Mouse (Mus musculus) hindbrain, embryonic 10.5 days (tissue): Measurements from ENCODE around the gene Myo1g. TPM values are rescaled to one million over a fixed set of nuclear protein-coding genes. Genes with fewer than 3 reads are reported as not detected.

ENCODE experiments used
- DNase-seq: peaks from one replicate; pipeline ENCODE4 v3.0.0-alpha.2; 2017; ENCODE audit warnings: low spot score
- H3K27ac ChIP-seq: fragments of 300-500 bp; sonication (generic); 2 replicates; pipeline ENCODE4 v1.5.1; 2016; ENCODE audit warnings: mild to moderate bottlenecking, moderate library complexity
- H3K27me3 ChIP-seq: fragments of 300-500 bp; sonication (generic); 2 replicates; pipeline ENCODE4 v1.6.1; 2016; ENCODE audit warnings: mild to moderate bottlenecking; ENCODE audit not compliant: poor library complexity, insufficient read depth, severe bottlenecking
- H3K36me3 ChIP-seq: fragments of 300-500 bp; sonication (generic); 2 replicates; pipeline ENCODE4 v1.6.1; 2016; ENCODE audit warnings: mild to moderate bottlenecking, moderate library complexity
- H3K4me1 ChIP-seq: fragments of 300-500 bp; sonication (generic); replicated peaks from 2 replicates; pipeline ENCODE4 v1.6.1; 2016; ENCODE audit warnings: mild to moderate bottlenecking
- H3K4me3 ChIP-seq: fragments of 300-500 bp; sonication (generic); 2 replicates; pipeline ENCODE4 v1.5.1; 2016; ENCODE audit warnings: mild to moderate bottlenecking, moderate library complexity
- H3K9me3 ChIP-seq: fragments of 300-500 bp; sonication (generic); 2 replicates; pipeline ENCODE4 v1.6.1; 2016; ENCODE audit warnings: mild to moderate bottlenecking, moderate library complexity
- WGBS: fragments of 180-500 bp; shearing (Covaris S2); methylation state at CpG from one replicate; pipeline ENCODE4 v1.1.7; 2016; 5-methylcytosine and 5-hydroxymethylcytosine counted together
- polyA plus RNA-seq: library from polyadenylated mRNA; unstranded; fragments of >200 nt; fragmentation: Nextera tagmentation; extraction: Ambion mirVana; gene quantifications from 2 replicates; pipeline ENCODE4 v1.2.1, GENCODE M21; 2016

Gene Myo1g
- polyA plus RNA-seq, 1 experiment from 2014 or later, result 1.1 TPM

DNA sequence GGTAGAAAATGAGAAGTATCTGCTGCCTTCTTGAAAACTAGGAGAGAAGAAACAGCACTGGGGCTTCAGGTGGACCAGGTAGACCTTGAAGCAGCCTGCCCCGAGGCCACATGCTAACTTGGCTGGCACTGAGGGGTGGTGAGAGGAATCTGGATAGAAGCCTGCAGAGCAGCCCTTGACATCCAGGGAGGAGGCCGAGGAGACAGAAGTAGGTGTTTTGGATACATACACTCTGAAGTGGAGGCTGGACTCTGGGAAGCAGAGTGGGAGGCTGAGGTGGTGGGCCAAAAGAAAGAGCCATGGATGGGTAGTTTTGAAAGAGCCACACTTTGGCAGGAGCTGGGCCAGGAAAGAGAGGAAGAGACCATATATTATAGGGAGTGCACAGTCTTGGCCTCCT, 41.5 kb downstream of the Myo1g start:
- WGBS, result 85% methylated on average over 2 of the region's 2 CpGs
- Histone ChIP-seq H3K9me3 (no peaks in the 10 kb centered on the region), H3K36me3 (peaks cover 2% of the 10 kb centered on the region; the same call in 1 of the 2 replicates), H3K27ac (no peak overlapping the region), H3K27me3 (no peaks in the 10 kb centered on the region), H3K4me3 (no peak overlapping the region), H3K4me1 (peaks cover 7% of the 10 kb centered on the region)
- DNase-seq, result no peak

DNA sequence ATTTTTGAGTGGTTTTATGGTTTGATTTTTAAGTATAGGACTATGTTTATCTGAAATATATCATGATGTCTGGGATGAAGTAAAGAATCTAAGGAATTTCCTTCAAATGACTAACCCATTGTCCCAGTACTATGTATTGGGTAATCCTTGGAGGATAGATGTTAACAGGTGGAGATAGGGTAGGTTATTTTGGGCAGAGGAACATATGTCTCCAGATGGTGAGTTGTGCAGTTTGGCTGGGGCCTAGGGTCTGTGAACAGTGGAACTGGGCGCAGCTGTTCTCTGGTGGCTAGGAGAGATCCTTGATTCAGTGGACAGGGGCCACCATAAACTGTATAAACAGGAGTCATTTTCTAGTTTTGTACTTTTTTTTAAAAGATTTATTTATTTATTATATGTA, 43.4 kb downstream of the Myo1g start:
- 100% methylated on average over 1 of the region's 1 CpGs for WGBS
- Histone ChIP-seq H3K4me1 (peaks cover 25% of the 10 kb centered on the region), H3K27me3 (no peaks in the 10 kb centered on the region), H3K4me3 (no peak overlapping the region), H3K27ac (no peak overlapping the region), H3K9me3 (no peaks in the 10 kb centered on the region), H3K36me3 (peaks cover 16% of the 10 kb centered on the region)
- no peak for DNase-seq

DNA sequence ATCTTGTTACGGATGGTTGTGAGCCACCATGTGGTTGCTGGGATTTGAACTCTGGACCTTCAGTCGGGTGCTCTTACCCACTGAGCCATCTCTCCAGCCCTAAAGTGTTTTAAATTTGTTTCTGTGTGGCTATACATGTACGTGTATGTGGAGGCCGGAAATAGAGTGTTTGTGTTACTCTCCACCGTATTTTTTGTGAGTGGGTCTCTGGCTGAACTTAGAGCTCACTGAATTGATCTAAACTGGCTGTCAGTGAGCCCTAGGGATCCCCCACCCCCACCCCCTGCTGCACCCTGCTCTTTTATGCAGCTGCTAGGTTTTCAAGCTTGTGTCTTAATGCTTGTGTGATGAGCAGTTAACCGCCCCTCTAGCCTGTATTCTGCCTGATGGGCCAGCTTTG, 43.9 kb downstream of the Myo1g start:
- Histone ChIP-seq H3K27ac (no peak overlapping the region), H3K4me1 (peaks cover 30% of the 10 kb centered on the region), H3K4me3 (no peak overlapping the region), H3K27me3 (no peaks in the 10 kb centered on the region), H3K36me3 (peaks cover 17% of the 10 kb centered on the region), H3K9me3 (no peaks in the 10 kb centered on the region)
- DNase-seq, result no peak
- WGBS, result 76% methylated on average over 6 of the region's 6 CpGs

DNA sequence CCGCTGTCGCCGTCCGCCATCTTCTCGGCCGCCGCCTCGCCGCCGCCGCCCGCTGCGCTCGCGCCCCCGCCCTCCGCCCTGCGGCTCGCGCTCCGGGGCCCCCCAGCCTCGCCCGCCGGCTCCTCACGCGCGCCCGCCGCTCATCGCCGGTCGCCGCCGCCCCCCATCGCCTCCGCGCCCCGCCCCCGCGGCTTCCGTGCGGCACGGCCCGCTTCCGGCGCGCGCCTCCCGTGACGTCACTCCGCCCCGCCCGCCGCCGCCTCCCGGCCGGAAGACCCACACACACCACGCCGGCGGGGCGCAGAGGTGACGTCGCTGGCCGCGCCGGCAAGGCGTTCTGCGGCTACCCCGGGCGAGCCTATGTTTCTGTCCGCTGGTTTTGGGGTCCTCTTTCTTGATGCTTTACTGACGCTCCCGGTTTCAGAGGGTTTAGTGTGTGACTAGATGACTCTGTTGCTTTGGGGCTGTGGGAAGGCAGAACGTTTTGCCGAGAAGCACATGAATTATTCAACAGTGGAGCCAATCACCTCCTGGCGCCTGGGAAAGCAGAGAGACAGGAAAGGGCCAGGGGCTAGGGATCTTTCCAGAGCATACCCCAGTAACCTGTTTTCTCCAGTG, 44.8 kb downstream of the Myo1g start, which contains the start of gene Purb:
Gene Purb, minus strand, starts transcription at position 51 of the 618 bp plus-strand sequence.
- peak within 1 kb of the TSS; percentile 96 for H3K27ac ChIP-seq
- 3% methylated on average over 61 of the region's 76 CpGs for WGBS
- no peaks in the 10 kb centered on the region for H3K27me3 ChIP-seq
- peak; percentile 88 for DNase-seq
- H3K4me1 ChIP-seq, result peaks cover 39% of the 10 kb centered on the region
- H3K9me3 ChIP-seq, result no peaks in the 10 kb centered on the region
- peak within 1 kb of the TSS; percentile 97 for H3K4me3 ChIP-seq
- peaks cover 24% of the 10 kb centered on the region for H3K36me3 ChIP-seq

DNA sequence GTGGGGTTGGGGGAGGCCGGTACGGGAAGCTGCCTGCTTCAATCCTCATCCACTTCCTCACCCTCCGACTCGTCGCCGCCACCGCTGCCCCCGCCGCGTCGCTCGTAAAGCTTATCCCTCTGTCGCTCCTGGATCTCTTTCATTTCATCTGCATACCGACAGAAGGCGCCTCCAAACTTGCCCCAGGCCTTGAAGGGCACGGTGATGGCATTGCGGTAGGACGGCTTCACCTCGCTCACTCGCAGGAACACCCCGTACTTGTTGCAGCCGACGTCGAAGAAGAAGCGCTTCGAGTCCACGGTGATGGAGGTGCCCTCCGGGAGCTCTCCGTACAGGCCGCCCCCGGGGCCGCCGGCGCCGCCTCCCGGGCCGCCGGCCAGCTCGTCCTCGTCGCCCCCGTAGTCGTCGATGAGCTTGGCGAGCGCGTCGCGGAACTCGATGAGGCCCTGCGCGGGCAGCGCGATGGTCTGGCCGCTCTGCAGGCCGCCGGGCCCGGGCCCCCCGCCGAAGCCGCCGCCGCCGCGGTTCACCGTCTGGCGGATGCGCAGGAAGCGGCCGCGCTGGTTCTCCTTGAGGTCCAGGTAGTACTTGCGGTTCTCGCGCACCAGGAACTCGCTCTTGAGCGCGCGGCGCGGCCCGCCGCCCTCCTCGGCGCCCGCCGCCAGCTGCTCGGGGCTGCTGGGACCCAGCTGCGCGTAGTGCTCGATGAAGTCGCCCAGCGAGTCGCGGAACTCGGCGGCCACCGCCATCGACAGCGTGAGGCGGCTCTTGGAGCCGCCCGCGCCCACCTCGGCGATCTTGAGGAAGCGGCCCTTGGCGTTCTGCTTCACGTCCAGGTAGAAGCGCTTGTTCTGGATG, 45.7 kb downstream of the Myo1g start:
- Histone ChIP-seq H3K36me3 (peaks cover 32% of the 10 kb centered on the region), H3K9me3 (no peaks in the 10 kb centered on the region), H3K27me3 (no peaks in the 10 kb centered on the region), H3K27ac (peak overlapping the region; percentile 96), H3K4me1 (peaks cover 48% of the 10 kb centered on the region), H3K4me3 (peak overlapping the region; percentile 97)
- under 1% methylated on average over 109 of the region's 109 CpGs for WGBS
- peak; percentile 70 for DNase-seq

DNA sequence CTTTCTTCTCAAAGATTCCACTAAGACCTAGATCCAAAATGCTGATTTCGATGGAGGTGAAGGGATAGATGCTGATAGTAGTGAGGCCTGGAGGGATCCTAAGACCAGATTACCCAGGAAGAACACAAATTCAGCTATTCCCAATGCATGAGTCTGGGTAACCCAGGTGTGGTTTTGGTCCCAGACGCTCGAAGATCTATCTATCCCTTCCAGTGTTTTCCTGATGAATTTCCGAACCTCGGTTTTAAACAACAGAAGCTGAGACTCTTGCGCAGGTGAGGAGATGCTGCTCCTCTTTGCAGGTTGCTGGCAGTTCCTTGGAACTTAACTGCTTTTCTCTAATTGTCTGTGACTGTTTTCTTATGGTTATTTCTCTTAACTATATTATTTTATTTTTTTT, 46.4 kb downstream of the Myo1g start:
- H3K27ac ChIP-seq, result peak overlapping the region; percentile 96
- WGBS, result 47% methylated on average over 6 of the region's 6 CpGs
- H3K4me3 ChIP-seq, result peak overlapping the region; percentile 97
- H3K36me3 ChIP-seq, result peaks cover 36% of the 10 kb centered on the region
- no peaks in the 10 kb centered on the region for H3K9me3 ChIP-seq
- peaks cover 53% of the 10 kb centered on the region for H3K4me1 ChIP-seq
- no peak for DNase-seq
- H3K27me3 ChIP-seq, result no peaks in the 10 kb centered on the region

DNA sequence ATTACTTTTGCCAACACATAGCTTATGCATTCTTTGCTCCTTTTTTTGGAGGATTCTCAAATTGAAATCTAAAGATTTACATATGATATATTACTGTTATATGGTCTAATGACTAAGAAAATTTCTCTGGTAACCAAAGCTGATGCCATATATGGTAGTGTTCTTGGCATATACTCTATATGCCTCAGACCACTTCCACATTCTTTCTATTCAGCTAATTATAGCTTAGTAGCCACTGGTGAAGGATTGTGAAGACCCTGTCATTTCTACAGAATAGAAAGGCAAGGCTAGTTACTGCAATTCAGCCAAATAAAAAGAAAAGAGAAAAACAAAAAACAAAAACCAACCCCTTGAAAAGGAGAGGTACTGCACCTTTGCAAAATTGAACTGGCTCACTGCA, 48.7 kb downstream of the Myo1g start:
- DNase-seq, result no peak

DNA sequence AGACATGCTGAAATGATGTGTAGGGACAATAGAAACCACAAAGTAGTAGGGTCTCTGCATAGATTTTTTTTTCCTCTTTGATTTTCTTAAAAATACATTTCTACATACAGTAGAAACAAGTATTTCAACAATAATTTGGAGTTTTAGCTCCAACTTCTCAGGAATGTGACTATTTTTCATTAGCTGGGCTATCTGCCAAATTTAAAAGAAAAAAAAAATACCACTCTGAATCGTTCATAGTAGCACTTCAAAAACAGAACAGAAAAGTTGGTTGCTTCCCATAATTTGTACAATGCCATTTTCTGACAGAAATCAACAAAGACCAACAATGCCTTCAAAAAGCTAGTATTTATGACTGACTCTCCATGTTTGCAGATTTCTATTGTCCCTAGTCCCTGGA, 49.3 kb downstream of the Myo1g start:
- Histone ChIP-seq H3K9me3 (no peaks in the 10 kb centered on the region), H3K4me3 (peak overlapping the region; percentile 97), H3K27ac (0 out of 2 replicates have a peak overlapping the region, but pooled peaks have one; percentile 59), H3K36me3 (peaks cover 64% of the 10 kb centered on the region), H3K4me1 (peaks cover 50% of the 10 kb centered on the region), H3K27me3 (no peaks in the 10 kb centered on the region)
- 83% methylated on average over 1 of the region's 1 CpGs for WGBS
- DNase-seq, result no peak

More for the DNA sequence above, 48.7 kb downstream of the Myo1g start:
- no peaks in the 10 kb centered on the region for H3K27me3 ChIP-seq
- peaks cover 53% of the 10 kb centered on the region for H3K4me1 ChIP-seq
- H3K27ac ChIP-seq, result 0 out of 2 replicates have a peak overlapping the region, but pooled peaks have one; percentile 30
- H3K9me3 ChIP-seq, result no peaks in the 10 kb centered on the region
- H3K4me3 ChIP-seq, result peak overlapping the region; percentile 97
- H3K36me3 ChIP-seq, result peaks cover 58% of the 10 kb centered on the region

DNA sequence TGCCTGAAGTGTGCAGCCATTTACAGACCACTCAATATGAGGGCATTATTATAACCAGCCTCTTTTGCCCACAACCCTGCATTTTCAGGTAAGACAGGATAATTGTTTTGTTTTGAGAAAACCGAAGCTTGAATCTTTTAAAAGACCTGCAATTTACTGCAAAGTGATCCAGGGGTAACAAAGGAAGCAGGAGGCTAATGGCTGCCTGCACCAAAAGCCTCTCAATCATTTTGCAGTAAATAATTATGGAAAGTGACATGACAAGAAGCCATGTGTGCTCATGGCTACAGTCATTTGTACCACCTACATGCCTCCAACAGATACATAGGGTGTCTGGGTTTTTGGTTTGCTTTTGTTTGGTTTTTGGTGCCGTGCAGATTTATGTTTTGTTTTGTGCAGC, 49.7 kb downstream of the Myo1g start:
- no peaks in the 10 kb centered on the region for H3K9me3 ChIP-seq
- no peak for DNase-seq
- H3K4me3 ChIP-seq, result peak overlapping the region; percentile 97
- H3K36me3 ChIP-seq, result peaks cover 68% of the 10 kb centered on the region
- 0 out of 2 replicates have a peak overlapping the region, but pooled peaks have one; percentile 59 for H3K27ac ChIP-seq
- peaks cover 50% of the 10 kb centered on the region for H3K4me1 ChIP-seq
- H3K27me3 ChIP-seq, result no peaks in the 10 kb centered on the region
- 83% methylated on average over 2 of the region's 2 CpGs for WGBS

DNA sequence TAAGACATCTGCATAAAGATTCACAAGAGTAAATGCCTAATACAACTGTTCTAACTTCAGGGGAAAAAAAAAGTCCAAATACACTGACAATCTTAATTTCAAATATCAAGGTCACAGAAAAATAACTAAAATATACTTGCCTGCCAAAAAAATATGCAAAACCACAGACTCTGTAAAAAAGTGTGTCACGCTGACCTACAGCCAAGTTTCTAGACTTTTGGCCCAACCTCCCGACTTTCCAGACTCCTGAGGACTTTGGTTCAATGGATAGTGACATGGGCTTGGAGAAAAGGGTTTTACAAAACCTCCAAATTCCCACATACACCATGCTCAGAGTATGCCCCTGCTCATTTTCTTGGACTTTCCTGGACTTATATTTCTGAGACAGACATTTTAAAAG, 52.2 kb downstream of the Myo1g start:
- no peak for DNase-seq
- H3K27me3 ChIP-seq, result no peaks in the 10 kb centered on the region
- H3K4me1 ChIP-seq, result peaks cover 40% of the 10 kb centered on the region
- H3K36me3 ChIP-seq, result peaks cover 73% of the 10 kb centered on the region
- H3K4me3 ChIP-seq, result no peak overlapping the region
- 90% methylated on average over 2 of the region's 2 CpGs for WGBS
- no peaks in the 10 kb centered on the region for H3K9me3 ChIP-seq
- H3K27ac ChIP-seq, result no peak overlapping the region

DNA sequence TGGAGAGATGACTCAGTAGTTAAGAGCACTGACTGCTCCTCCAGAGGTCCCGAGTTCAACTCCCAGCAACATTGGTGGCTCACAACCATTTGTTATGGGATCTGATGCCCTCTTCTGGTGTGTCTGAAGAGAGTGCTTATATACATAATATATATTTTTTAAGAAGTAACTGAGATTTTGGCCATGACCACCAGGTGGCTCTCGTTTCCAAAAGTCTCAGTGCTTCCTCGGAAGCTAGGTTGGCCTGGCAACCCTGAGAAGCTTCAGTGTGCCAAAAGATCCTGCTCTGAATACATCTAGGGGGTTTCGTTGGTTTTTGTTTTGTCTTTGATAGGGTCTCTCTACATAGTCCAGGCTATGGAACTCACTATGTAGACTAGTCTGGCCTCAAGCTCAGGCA, 55.6 kb downstream of the Myo1g start:
- 38% methylated on average over 4 of the region's 4 CpGs for WGBS
- Histone ChIP-seq H3K36me3 (peaks cover 50% of the 10 kb centered on the region), H3K27ac (no peak overlapping the region), H3K4me1 (peaks cover 6% of the 10 kb centered on the region), H3K9me3 (no peaks in the 10 kb centered on the region), H3K27me3 (no peaks in the 10 kb centered on the region), H3K4me3 (no peak overlapping the region)
- DNase-seq, result peak; percentile 73

DNA sequence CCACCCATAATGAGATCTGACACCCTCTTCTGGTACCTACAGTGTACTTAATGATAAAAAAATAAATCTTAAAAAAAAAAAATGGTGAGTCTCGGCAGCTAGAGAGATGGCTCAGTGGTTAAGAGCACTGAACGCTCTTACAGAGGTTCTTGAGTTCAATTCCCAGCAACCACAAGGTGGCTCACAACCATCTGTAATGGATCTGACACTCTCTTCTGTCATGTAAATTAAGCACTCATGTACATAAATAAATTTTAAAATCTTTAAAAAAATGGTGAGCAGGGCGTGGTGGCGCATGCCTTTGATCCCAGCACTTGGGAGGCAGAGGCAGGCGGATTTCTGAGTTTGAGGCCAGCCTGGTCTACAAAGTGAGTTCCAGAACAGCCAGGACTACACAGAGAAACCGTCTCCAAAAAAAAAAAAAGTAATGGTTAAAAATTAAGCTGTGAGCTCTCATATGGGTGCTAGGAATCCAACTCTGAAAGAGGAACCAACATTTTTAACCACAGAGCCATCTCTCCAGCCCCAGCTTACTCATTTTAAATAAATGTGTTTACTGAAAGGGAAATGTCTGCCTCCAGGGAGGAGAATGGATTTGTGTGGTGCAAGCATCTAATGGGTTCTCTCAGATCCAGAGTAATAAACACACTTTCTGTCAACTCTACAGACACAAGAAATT, 57.5 kb downstream of the Myo1g start:
- DNase-seq, result no peak
- 90% methylated on average over 6 of the region's 6 CpGs for WGBS
- no peak overlapping the region for H3K27ac ChIP-seq
- H3K4me1 ChIP-seq, result no peaks in the 10 kb centered on the region
- no peaks in the 10 kb centered on the region for H3K9me3 ChIP-seq
- no peak overlapping the region for H3K4me3 ChIP-seq
- H3K36me3 ChIP-seq, result peaks cover 37% of the 10 kb centered on the region
- H3K27me3 ChIP-seq, result no peaks in the 10 kb centered on the region
